Mouse (Mus musculus): Measurements from ENCODE around the gene Xpc. TPM values are rescaled to one million over a fixed set of nuclear protein-coding genes. Genes with fewer than 3 reads are reported as not detected.

Xpc gene
- polyA plus RNA-seq, 1 experiment, result 17.3 TPM

DNA sequence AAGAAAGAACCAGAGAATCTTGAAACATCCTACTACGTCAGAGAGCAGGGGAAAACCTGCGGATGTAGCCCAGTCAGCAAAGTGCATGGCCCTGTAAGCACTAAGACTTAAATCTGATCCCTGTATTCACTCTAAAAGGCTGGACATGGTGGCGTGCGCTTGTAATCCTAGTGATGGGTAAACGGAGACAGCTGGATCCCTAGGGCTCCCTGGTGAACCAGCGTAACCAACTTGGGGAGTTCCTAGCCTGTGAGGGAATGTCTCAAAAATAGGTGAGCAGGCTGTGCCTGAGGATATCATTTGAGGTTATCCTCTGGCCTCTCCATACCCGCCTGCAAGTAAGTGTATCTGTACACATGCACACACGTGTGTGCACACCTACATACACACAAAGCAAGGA lies 15.0 kb upstream of the Xpc start:
- TF ChIP-seq CTCF (IDR thresholded peaks at IDR 0.05; ENCODE audit: insufficient read depth, low read length), result no peak
- TF ChIP-seq POLR2A (IDR thresholded peaks at IDR 0.05; ENCODE audit: borderline replicate concordance, extremely low read depth, low read depth, low read length), result no peak
- 94% methylated on average over 8 of the region's 8 CpGs for WGBS
- Histone ChIP-seq H3K4me1 (ENCODE audit: control insufficient read depth, insufficient read depth, low read length) (no peaks in the 10 kb centered on the region), H3K4me3 (replicated peaks; ENCODE audit: extremely low read depth, low read depth, low read length) (no peak overlapping the region)
- DNase-seq, result no peak

DNA sequence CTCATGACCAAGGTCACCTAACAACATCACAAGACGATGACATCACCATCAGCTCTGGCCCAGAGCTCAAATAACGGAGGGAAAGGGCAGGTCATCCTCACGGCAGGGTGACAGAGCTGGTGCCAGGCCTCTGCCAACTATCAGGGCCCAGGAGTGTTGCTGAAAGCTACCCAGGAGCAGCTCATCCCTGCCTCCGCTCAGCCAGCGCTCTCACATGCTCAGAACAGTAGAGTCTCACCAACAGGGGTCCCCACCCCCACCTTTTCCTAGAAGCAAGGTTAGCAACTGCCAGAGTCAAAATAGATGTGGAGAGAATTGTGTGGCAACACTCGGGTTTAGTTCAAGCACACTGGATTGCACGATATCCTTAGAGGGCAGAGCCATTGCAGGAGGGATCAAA lies 12.6 kb upstream of the Xpc start:
- WGBS, result 65% methylated on average over 7 of the region's 7 CpGs
- no peak for TF ChIP-seq POLR2A (IDR thresholded peaks at IDR 0.05; ENCODE audit: borderline replicate concordance, extremely low read depth, low read depth, low read length)
- no peak for TF ChIP-seq CTCF (IDR thresholded peaks at IDR 0.05; ENCODE audit: insufficient read depth, low read length)
- Histone ChIP-seq H3K4me3 (replicated peaks; ENCODE audit: extremely low read depth, low read depth, low read length) (no peak overlapping the region), H3K4me1 (ENCODE audit: control insufficient read depth, insufficient read depth, low read length) (no peaks in the 10 kb centered on the region)
- no peak for DNase-seq

DNA sequence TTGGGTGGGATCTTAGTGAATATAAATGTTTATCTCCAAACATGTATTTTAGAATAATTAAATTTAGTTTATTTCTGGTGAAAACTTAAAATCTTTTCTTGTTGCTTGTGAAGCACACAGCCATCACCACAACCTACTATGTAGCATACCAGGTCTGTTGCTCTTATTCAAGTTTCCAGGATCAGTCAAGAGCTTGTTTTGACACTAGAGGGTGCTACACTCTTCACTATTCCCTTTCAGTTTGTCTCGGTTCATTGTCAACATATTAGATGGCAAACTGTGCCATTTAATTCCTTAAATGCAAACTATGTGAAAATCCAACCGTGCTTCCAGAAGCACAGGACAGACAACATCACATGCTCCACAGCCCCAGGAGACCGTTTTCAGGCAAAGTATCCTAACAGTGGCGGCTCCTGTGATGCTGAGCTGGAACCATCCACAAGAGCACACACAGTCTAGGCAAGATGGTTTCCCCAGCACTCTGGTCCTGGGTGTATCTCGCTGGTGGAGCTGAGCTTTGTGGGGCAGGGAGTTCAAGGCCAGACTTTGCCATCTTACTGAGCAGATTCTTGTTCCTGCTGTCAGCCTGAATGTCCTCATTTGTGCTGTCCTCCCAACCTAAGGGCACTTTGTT lies 11.7 kb upstream of the Xpc start:
- DNase-seq, result no peak
- Histone ChIP-seq H3K4me1 (ENCODE audit: control insufficient read depth, insufficient read depth, low read length) (no peaks in the 10 kb centered on the region), H3K4me3 (replicated peaks; ENCODE audit: extremely low read depth, low read depth, low read length) (no peak overlapping the region)
- TF ChIP-seq POLR2A (IDR thresholded peaks at IDR 0.05; ENCODE audit: borderline replicate concordance, extremely low read depth, low read depth, low read length), result no peak
- TF ChIP-seq CTCF (IDR thresholded peaks at IDR 0.05; ENCODE audit: insufficient read depth, low read length), result peak; percentile 34; the same call in 1 of the 2 replicates
- WGBS, result 43% methylated on average over 5 of the region's 5 CpGs

DNA sequence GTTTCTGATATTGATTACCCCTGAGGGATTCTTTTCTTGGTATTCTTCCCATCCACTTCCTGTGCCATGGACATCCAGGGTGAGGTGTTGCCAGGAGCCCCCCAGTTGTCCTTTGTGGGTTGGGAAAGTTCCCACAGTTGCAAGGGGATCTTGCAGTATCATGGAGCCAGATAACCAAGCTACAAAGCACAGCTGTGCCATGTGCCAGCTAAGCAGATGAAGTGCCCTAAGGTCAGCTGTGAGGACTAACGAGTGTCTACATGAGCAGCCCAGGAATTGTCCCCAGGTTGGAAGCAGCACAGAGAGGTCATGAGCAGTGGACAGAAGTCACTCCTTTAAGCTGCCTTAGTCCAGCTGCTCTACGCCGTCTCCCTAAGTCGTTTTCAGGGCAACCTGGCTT lies 9.9 kb upstream of the Xpc start:
- no peak overlapping the region for H3K4me3 ChIP-seq (replicated peaks; ENCODE audit: extremely low read depth, low read depth, low read length)
- whole genome bisulfite sequencing, result 79% methylated on average over 4 of the region's 4 CpGs
- no peaks in the 10 kb centered on the region for H3K4me1 ChIP-seq (ENCODE audit: control insufficient read depth, insufficient read depth, low read length)
- no peak for DNase-seq
- TF ChIP-seq CTCF (IDR thresholded peaks at IDR 0.05; ENCODE audit: insufficient read depth, low read length) (no peak), POLR2A (IDR thresholded peaks at IDR 0.05; ENCODE audit: borderline replicate concordance, extremely low read depth, low read depth, low read length) (no peak)

DNA sequence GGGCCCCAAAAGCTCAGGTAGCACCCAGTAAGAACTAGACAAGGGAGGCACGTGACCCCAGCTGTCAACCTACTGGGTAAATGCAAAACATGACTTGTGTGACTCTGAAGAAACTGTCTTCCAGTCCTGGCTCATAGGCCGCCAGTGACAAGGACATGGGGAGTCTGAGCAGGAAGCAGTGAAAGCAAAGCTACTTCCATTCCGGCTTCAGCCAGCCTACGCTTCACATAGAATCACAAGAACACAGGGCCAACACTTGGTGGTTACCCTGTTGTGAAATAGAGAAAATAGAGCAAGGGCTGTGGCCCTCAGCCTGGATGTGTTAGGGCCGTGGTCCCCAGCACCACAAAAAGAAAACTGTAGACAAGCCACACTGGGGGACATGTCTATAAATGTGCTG lies 7.1 kb upstream of the Xpc start:
- 92% methylated on average over 5 of the region's 5 CpGs for WGBS
- no peak for TF ChIP-seq CTCF (IDR thresholded peaks at IDR 0.05; ENCODE audit: insufficient read depth, low read length)
- no peak for TF ChIP-seq POLR2A (IDR thresholded peaks at IDR 0.05; ENCODE audit: borderline replicate concordance, extremely low read depth, low read depth, low read length)
- no peak for DNase-seq
- Histone ChIP-seq H3K4me1 (ENCODE audit: control insufficient read depth, insufficient read depth, low read length) (no peaks in the 10 kb centered on the region), H3K4me3 (replicated peaks; ENCODE audit: extremely low read depth, low read depth, low read length) (no peak overlapping the region)

DNA sequence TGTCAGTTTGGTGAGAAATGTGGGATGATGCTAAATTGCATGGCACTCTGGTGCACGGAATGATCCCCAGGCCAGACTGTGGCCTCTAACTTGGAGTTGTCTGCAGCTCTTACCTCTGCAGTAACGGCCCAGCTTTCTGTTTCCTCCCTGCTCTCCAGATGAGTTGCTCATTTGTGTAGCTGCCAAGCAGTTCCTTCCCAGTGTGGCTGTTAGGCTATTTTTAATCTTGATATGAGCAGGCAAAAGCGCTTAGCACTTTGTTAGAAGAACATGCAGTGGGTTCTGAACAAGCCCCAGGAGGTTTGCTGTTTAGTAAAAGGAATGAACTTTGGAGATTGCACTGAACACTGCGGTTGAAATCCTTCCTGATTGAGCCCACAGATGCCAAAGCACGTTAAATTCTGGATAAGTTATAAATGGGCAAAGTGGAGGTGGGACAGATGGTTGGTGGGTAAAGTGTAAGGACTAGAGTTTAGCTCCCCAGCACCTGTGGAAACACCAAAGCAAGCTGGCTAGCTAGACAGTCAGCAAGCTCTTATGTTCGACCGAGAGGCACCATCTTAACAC lies 2.8 kb upstream of the Xpc start:
- Histone ChIP-seq H3K4me1 (ENCODE audit: control insufficient read depth, insufficient read depth, low read length) (peaks cover 8% of the 10 kb centered on the region), H3K4me3 (replicated peaks; ENCODE audit: extremely low read depth, low read depth, low read length) (no peak overlapping the region)
- TF ChIP-seq CTCF (IDR thresholded peaks at IDR 0.05; ENCODE audit: insufficient read depth, low read length) (no peak), POLR2A (IDR thresholded peaks at IDR 0.05; ENCODE audit: borderline replicate concordance, extremely low read depth, low read depth, low read length) (no peak)
- no peak for DNase-seq
- 70% methylated on average over 7 of the region's 7 CpGs for WGBS

DNA sequence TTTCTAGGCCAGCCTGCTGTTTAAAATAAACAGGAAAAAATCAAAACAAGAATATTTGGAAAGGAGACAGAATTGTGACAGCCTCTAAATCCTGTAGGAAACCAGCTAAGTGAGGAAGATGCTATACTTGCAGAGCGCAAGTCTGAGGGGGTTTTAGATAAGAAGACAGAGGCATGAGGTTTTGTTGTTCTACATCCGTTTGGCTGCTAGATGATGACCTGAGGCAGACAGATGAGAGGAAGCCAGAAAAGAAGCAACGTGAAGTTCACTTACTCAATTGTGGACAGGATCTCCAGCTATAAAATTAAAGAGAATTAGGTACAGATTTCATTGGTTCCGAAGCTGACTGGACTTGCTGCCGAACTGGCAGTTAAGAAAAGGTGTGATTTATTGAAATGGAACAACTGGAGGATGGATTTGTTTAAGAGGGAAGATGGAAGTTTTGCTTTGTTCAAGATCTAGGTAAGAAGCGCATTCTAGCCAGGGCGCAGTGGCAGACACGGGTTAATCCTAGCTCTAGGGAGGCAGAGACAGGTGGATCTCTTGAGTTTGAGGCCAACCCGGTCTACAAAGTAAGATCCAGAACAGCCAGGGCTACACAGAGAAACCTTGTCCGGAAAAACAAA lies 838 bp downstream of the Xpc start:
- Histone ChIP-seq H3K4me3 (replicated peaks; ENCODE audit: extremely low read depth, low read depth, low read length) (peak overlapping the region; percentile 78), H3K4me1 (ENCODE audit: control insufficient read depth, insufficient read depth, low read length) (peaks cover 8% of the 10 kb centered on the region)
- WGBS, result 16% methylated on average over 10 of the region's 10 CpGs
- no peak for DNase-seq
- no peak for TF ChIP-seq POLR2A (IDR thresholded peaks at IDR 0.05; ENCODE audit: borderline replicate concordance, extremely low read depth, low read depth, low read length)
- TF ChIP-seq CTCF (IDR thresholded peaks at IDR 0.05; ENCODE audit: insufficient read depth, low read length), result no peak

DNA sequence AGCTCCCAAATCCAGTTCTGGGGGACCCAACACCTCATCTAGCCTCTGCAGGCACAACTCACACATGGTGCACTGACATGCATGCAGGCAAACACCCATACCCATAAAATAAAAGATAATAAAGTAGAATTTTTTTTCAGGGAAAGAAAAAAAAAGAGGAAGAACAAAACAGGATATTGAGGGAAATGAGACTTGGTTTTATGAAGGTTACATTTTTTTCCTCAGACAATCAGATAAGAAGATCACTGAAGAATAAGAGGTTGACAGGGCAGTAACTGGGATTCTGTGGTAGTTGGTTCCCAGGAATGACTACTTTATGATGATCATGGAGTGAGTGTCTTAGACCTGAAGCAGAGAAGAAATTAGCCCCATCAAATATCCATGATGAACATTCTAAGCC lies 1.6 kb downstream of the Xpc start:
- H3K4me3 ChIP-seq (replicated peaks; ENCODE audit: extremely low read depth, low read depth, low read length), result no peak overlapping the region
- TF ChIP-seq CTCF (IDR thresholded peaks at IDR 0.05; ENCODE audit: insufficient read depth, low read length) (no peak), POLR2A (IDR thresholded peaks at IDR 0.05; ENCODE audit: borderline replicate concordance, extremely low read depth, low read depth, low read length) (no peak)
- no peak for DNase-seq
- H3K4me1 ChIP-seq (ENCODE audit: control insufficient read depth, insufficient read depth, low read length), result peaks cover 8% of the 10 kb centered on the region

DNA sequence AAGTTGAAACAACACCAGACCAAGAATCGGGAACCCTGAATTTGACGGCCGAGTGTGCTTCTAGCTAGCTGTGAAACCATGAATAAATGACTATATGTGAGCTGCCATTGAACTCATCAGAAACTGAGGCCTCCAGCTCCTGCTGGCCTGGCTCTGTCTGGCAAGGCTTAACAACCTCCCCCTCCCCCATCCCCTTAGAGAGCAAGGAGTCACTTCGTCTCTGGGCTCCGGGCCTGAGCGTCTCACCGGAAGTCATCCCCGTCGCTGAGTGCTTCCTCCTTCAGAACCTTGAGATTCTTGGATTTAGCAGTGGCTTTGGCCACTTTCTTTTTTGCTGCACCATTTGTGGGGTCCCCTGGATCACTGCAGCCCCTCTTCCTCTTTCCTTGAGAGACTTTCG lies 5.5 kb downstream of the Xpc start:
- H3K4me1 ChIP-seq (ENCODE audit: control insufficient read depth, insufficient read depth, low read length), result peaks cover 5% of the 10 kb centered on the region
- 71% methylated on average over 10 of the region's 10 CpGs for WGBS
- no peak for TF ChIP-seq POLR2A (IDR thresholded peaks at IDR 0.05; ENCODE audit: borderline replicate concordance, extremely low read depth, low read depth, low read length)
- TF ChIP-seq CTCF (IDR thresholded peaks at IDR 0.05; ENCODE audit: insufficient read depth, low read length), result no peak

DNA sequence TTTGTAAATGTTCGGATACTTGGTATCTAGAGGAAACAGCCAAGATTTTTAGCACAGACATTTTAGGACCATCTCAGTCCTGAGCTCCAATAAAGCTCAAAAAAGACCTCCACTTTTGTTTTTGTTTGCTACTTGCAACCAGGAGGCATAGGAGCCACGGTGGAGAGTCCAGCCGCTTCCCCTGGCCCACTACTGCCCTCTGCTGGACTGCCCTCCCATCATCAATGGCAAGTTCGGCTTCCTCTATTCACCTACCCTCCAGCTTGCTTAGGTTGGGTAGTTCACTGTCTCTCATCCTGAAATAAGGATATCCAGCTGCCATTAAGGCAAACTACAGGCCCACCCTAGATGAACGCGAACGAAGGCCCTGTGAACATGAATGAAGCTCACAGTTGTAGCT lies 6.4 kb downstream of the Xpc start:
- TF ChIP-seq CTCF (IDR thresholded peaks at IDR 0.05; ENCODE audit: insufficient read depth, low read length), result peak; percentile 92
- TF ChIP-seq POLR2A (IDR thresholded peaks at IDR 0.05; ENCODE audit: borderline replicate concordance, extremely low read depth, low read depth, low read length), result no peak
- H3K4me3 ChIP-seq (replicated peaks; ENCODE audit: extremely low read depth, low read depth, low read length), result no peak overlapping the region
- DNase-seq, result peak; percentile 76
- 39% methylated on average over 7 of the region's 7 CpGs for WGBS
- H3K4me1 ChIP-seq (ENCODE audit: control insufficient read depth, insufficient read depth, low read length), result no peaks in the 10 kb centered on the region

More for the DNA sequence above, 5.5 kb downstream of the Xpc start:
- no peak overlapping the region for H3K4me3 ChIP-seq (replicated peaks; ENCODE audit: extremely low read depth, low read depth, low read length)
- DNase-seq, result no peak

Measured in lung, adult 2 months (tissue).